27 mouse cellular contexts compared by ENCODE assay signal in genomic region chr5:137817466-137818222, GRCm38 (mm10). TPM values are rescaled to one million over a fixed set of nuclear protein-coding genes. Genes with fewer than 3 reads are reported as not detected.
DNase-seq lines count a peak whose midpoint lies in the region; ATAC-seq lines count a peak whose summit lies in the region.
"Had no signal": no experiment of that assay in that cellular context is flagged by ENCODE, and none has a peak within 500 bp of the region (broad histone marks: within the 10 kb centered on the region; RNA-seq: fewer than 3 reads in every experiment).

No protein-coding gene starts in this region.

- no peak for ATAC-seq in heart, embryonic 16.5 days (replicated peaks; ENCODE audit: extremely low read depth, insufficient read depth, low FRiP score)
- ATAC-seq in granulocyte monocyte progenitor cell, adult 5-6 weeks (replicated peaks; ENCODE audit: poor library complexity, severe bottlenecking): no peak
- ATAC-seq: activated CD4-positive, CD25-positive, alpha-beta regulatory T cell, adult 4 months; forebrain, embryonic 16.5 days; intestine, embryonic 15.5 days; midbrain, embryonic 16.5 days had no signal

- H3K27me3 ChIP-seq in heart, embryonic 16.5 days (ENCODE audit: control insufficient read depth, insufficient read depth, low read length): no peaks in the 10 kb centered on the region
- H3K27me3 ChIP-seq: embryonic facial prominence, embryonic 13.5 days; hindbrain, embryonic 13.5 days; intestine, embryonic 15.5 days; limb, embryonic 12.5 days had no signal

- H3K4me2 ChIP-seq in heart, embryonic 16.5 days (ENCODE audit: low read depth, low read length): no peak overlapping the region
- H3K4me2 ChIP-seq: embryonic facial prominence, embryonic 13.5 days; hindbrain, embryonic 13.5 days; intestine, embryonic 15.5 days; limb, embryonic 12.5 days had no signal

- WGBS in heart, embryonic 16.5 days: 41% methylated on average over 4 of the region's 4 CpGs

- peak overlapping the region; percentile 67 for H3K27ac ChIP-seq in heart, embryonic 16.5 days (ENCODE audit: low read length)
- H3K27ac ChIP-seq: embryonic facial prominence, embryonic 13.5 days; hindbrain, embryonic 13.5 days; intestine, embryonic 15.5 days; limb, embryonic 12.5 days had no signal

- H3K9me3 ChIP-seq in heart, embryonic 16.5 days (replicated peaks; ENCODE audit: control insufficient read depth, low read length): no peaks in the 10 kb centered on the region
- H3K9me3 ChIP-seq: embryonic facial prominence, embryonic 13.5 days; hindbrain, embryonic 13.5 days; intestine, embryonic 15.5 days; limb, embryonic 12.5 days had no signal

- no peak overlapping the region for H3K9ac ChIP-seq in heart, embryonic 16.5 days (ENCODE audit: low read length)
- H3K9ac ChIP-seq: embryonic facial prominence, embryonic 13.5 days; hindbrain, embryonic 13.5 days; intestine, embryonic 15.5 days; limb, embryonic 12.5 days had no signal

- peak; percentile 57 for DNase-seq in heart, adult 11 months
- no peak for DNase-seq in heart, adult 18-20 months
- no peak for DNase-seq in heart, postnatal 36 days
- peak; percentile 25 for DNase-seq in testis, postnatal 10 days (ENCODE audit: low spot score)
- DNase-seq in testis, postnatal 14 days (ENCODE audit: low spot score): no peak
- DNase-seq in frontal cortex, postnatal 14 days (ENCODE audit: low spot score in 2 of 2): no peak
- DNase-seq: adrenal gland, postnatal 14 days; B cell, adult 2 months; cerebellum, adult 11 months; cerebellum, postnatal 10 days; gastrocnemius, postnatal 36 days; kidney, adult 9 months; lung, adult 18-20 months; right cerebral cortex, postnatal 14 days; thymus, adult 2 months had no signal

- intact Hi-C loops in heart, postnatal 36 days (cut with DNase I): no loop called here

- H3K36me3 ChIP-seq in heart, embryonic 16.5 days (ENCODE audit: control insufficient read depth, insufficient read depth): no peaks in the 10 kb centered on the region; the same call in 1 of the 2 replicates
- H3K36me3 ChIP-seq: embryonic facial prominence, embryonic 13.5 days; hindbrain, embryonic 13.5 days; intestine, embryonic 15.5 days; limb, embryonic 12.5 days had no signal

- no peaks in the 10 kb centered on the region for H3K4me1 ChIP-seq in heart, embryonic 16.5 days (ENCODE audit: control insufficient read depth, insufficient read depth, low read length)
- H3K4me1 ChIP-seq: embryonic facial prominence, embryonic 13.5 days; hindbrain, embryonic 13.5 days; intestine, embryonic 15.5 days; limb, embryonic 12.5 days had no signal

- no peak overlapping the region for H3K4me3 ChIP-seq in heart, embryonic 16.5 days (ENCODE audit: low read length)
- H3K4me3 ChIP-seq: embryonic facial prominence, embryonic 13.5 days; hindbrain, embryonic 13.5 days; intestine, embryonic 15.5 days; limb, embryonic 12.5 days had no signal

RNA-seq across cellular contexts. Expression of gene Pilra, which starts 18.4 kb away (rescaled TPM):
- 1 to 10 TPM; 1.5 to 1.7 TPM for total RNA-seq in heart, adult 18-20 months (2021)
- polyA plus RNA-seq in heart, embryonic 16.5 days (2015; fragmentation: Nextera tagmentation; extraction: Ambion mirVana): 2.0 TPM in 2 replicates
- 1 to 10 TPM; 3.2 TPM for total RNA-seq in heart, postnatal 36 days (2021)
- 3.2 and 4.0 TPM in 2 replicates for total RNA-seq in granulocyte monocyte progenitor cell, adult 5-6 weeks (2014; fragmentation: Nextera tagmentation)
- total RNA-seq in granulocyte monocyte progenitor cell, adult 5-6 weeks (2017): 11.4 and 12.7 TPM in 2 replicates
- polyA plus RNA-seq: activated CD4-positive, CD25-positive, alpha-beta regulatory T cell, adult 4 months; forebrain, embryonic 16.5 days had no signal

RNA-seq across cellular contexts. Expression of gene Zcwpw1, which starts 30.0 kb away (rescaled TPM):
- total RNA-seq in heart, adult 18-20 months (2021): under 1 TPM; 0.22 to 0.72 TPM
- 9.6 and 9.9 TPM in 2 replicates for polyA plus RNA-seq in heart, embryonic 16.5 days (2015; fragmentation: Nextera tagmentation; extraction: Ambion mirVana)
- under 1 TPM; 0.36 to 0.49 TPM for total RNA-seq in heart, postnatal 36 days (2021)
- total RNA-seq in granulocyte monocyte progenitor cell, adult 5-6 weeks (2014; fragmentation: Nextera tagmentation): 1.0 and 2.6 TPM in 2 replicates
- total RNA-seq in granulocyte monocyte progenitor cell, adult 5-6 weeks (2017): 12.7 and 13.0 TPM in 2 replicates

RNA-seq across cellular contexts. Expression of gene Mepce, which starts 30.2 kb away (rescaled TPM):
- total RNA-seq in heart, adult 18-20 months (2021): 10 to 100 TPM; 24.2 to 28.7 TPM
- polyA plus RNA-seq in heart, embryonic 16.5 days (2015; fragmentation: Nextera tagmentation; extraction: Ambion mirVana): 5.6 and 5.7 TPM in 2 replicates
- total RNA-seq in heart, postnatal 36 days (2021): 10 to 100 TPM; 25.6 to 35.3 TPM
- total RNA-seq in granulocyte monocyte progenitor cell, adult 5-6 weeks (2014; fragmentation: Nextera tagmentation): 33.9 and 35.2 TPM in 2 replicates
- total RNA-seq in granulocyte monocyte progenitor cell, adult 5-6 weeks (2017): 14.5 and 48.4 TPM in 2 replicates

RNA-seq across cellular contexts. Expression of gene Ppp1r35, which starts 39.0 kb away (rescaled TPM):
- total RNA-seq in heart, adult 18-20 months (2021): 10 to 100 TPM in 1 of 2 experiments, 1 to 10 TPM in 1; 9.9 to 12.0 TPM
- polyA plus RNA-seq in heart, embryonic 16.5 days (2015; fragmentation: Nextera tagmentation; extraction: Ambion mirVana): 20.5 and 22.6 TPM in 2 replicates
- 10 to 100 TPM; 10.7 to 12.3 TPM for total RNA-seq in heart, postnatal 36 days (2021)
- total RNA-seq in granulocyte monocyte progenitor cell, adult 5-6 weeks (2014; fragmentation: Nextera tagmentation): 29.4 and 36.7 TPM in 2 replicates
- 22.9 and 24.1 TPM in 2 replicates for total RNA-seq in granulocyte monocyte progenitor cell, adult 5-6 weeks (2017)

RNA-seq across cellular contexts. Expression of gene Pilrb1, which starts 40.3 kb away (rescaled TPM):
- 1 to 10 TPM; 1.3 to 2.3 TPM for total RNA-seq in heart, adult 18-20 months (2021)
- 0.77 and 0.89 TPM in 2 replicates for polyA plus RNA-seq in heart, embryonic 16.5 days (2015; fragmentation: Nextera tagmentation; extraction: Ambion mirVana)
- total RNA-seq in heart, postnatal 36 days (2021): 1 to 10 TPM; 1.1 to 1.2 TPM
- 3.5 and 12.1 TPM in 2 replicates for total RNA-seq in granulocyte monocyte progenitor cell, adult 5-6 weeks (2014; fragmentation: Nextera tagmentation)
- total RNA-seq in granulocyte monocyte progenitor cell, adult 5-6 weeks (2017): 7.2 and 7.6 TPM in 2 replicates
- total RNA-seq: ES-E14; gastrocnemius, postnatal 36 days; layer of hippocampus, postnatal 14 days; left cerebral cortex, postnatal 10 days had no signal
- polyA plus RNA-seq: embryonic facial prominence, embryonic 13.5 days; forebrain, embryonic 16.5 days; hindbrain, embryonic 13.5 days; limb, embryonic 12.5 days; midbrain, embryonic 16.5 days had no signal

Comparison
In these comparisons a context has a peak if more than half of its experiments do, and no peak if none do; other contexts are left out.
1. DNase-seq: peak in heart, adult 11 months (single experiment) and testis, postnatal 10 days (single experiment); none in heart, adult 18-20 months (0 of 2), heart, postnatal 36 days (0 of 2), testis, postnatal 14 days (single experiment) and frontal cortex, postnatal 14 days (0 of 2).